Mouse (Mus musculus) neural tube, postnatal 0 days (tissue): ENCODE results near the gene Defb41. TPM values are rescaled to one million over a fixed set of nuclear protein-coding genes. Genes with fewer than 3 reads are reported as not detected.

ENCODE experiments used
- polyA plus RNA-seq: library from polyadenylated mRNA; unstranded; fragments of >200 nt; fragmentation: Nextera tagmentation; extraction: Ambion mirVana; gene quantifications from 2 replicates; pipeline ENCODE4 v1.2.1, GENCODE M21; 2015

The Defb41 gene
- not detected in 2 replicates for polyA plus RNA-seq

GRCm38 (mm10) chr1:18265038-18265437 lies at the start of gene Defb41:
TSS of gene Defb41 (minus strand) at chr1:18265138.

GRCm38 (mm10) chr1:18237343-18237742 lies 27.6 kb downstream of the Defb41 start, which contains the start of gene Defb18:
TSS of gene Defb18 (minus strand) at chr1:18237443.

Other genes starting within 250 kb of the Defb41 start
- not detected in 2 replicates for gene Crisp4, start 119.2 kb downstream of the Defb41 start, polyA plus RNA-seq
- not detected in 2 replicates for gene Defb18, start 27.7 kb downstream of the Defb41 start, polyA plus RNA-seq